Mouse (Mus musculus) bone marrow, adult 2 months (tissue): ENCODE results near the gene Kcnj11. TPM values are rescaled to one million over a fixed set of nuclear protein-coding genes. Genes with fewer than 3 reads are reported as not detected.

Source experiments
- H3K27ac ChIP-seq: fragments of 200-500 bp; 2 replicates; pipeline ENCODE4 v1.5.1; 2012; ENCODE audit warnings: low read depth, mild to moderate bottlenecking, control low read depth, inconsistent platforms, low read length; ENCODE audit not compliant: control insufficient read depth, poor library complexity, insufficient read depth
- H3K4me1 ChIP-seq: fragments of 200-500 bp; 2 replicates; pipeline ENCODE4 v1.6.1; 2011; ENCODE audit warnings: low read length; ENCODE audit not compliant: control insufficient read depth, insufficient read depth
- H3K4me3 ChIP-seq: fragments of 200-500 bp; replicated peaks from 2 replicates; pipeline ENCODE3; 2011; ENCODE audit warnings: mild to moderate bottlenecking, low read depth, low read length, control low read depth; ENCODE audit not compliant: control insufficient read depth
- CTCF ChIP-seq: fragments of 200-500 bp; IDR thresholded peaks from 2 replicates; pipeline ENCODE4 v1.5.1; 2011; ENCODE audit warnings: low read length, control low read depth; ENCODE audit not compliant: control insufficient read depth, insufficient read depth
- POLR2A ChIP-seq: fragments of 200-500 bp; IDR thresholded peaks from 2 replicates; pipeline ENCODE4 v1.6.1; 2011; ENCODE audit warnings: low read depth, mild to moderate bottlenecking, control low read depth, low read length, borderline replicate concordance; ENCODE audit not compliant: control insufficient read depth
- WGBS: fragments of 180-500 bp; shearing (Covaris S2); methylation state at CpG from one replicate; pipeline ENCODE4 v1.1.7; 2018; 5-methylcytosine and 5-hydroxymethylcytosine counted together
- polyA plus RNA-seq: library from polyadenylated mRNA; stranded (reverse); fragments of >200 nt; gene quantifications from 2 replicates; pipeline ENCODE4 v1.2.4, GENCODE M21; 2011; ENCODE audit warnings: low replicate concordance; ENCODE audit not compliant: missing spikeins, insufficient read depth, insufficient read length

The Kcnj11 gene
- polyA plus RNA-seq, 1 experiment, result not detected

DNA sequence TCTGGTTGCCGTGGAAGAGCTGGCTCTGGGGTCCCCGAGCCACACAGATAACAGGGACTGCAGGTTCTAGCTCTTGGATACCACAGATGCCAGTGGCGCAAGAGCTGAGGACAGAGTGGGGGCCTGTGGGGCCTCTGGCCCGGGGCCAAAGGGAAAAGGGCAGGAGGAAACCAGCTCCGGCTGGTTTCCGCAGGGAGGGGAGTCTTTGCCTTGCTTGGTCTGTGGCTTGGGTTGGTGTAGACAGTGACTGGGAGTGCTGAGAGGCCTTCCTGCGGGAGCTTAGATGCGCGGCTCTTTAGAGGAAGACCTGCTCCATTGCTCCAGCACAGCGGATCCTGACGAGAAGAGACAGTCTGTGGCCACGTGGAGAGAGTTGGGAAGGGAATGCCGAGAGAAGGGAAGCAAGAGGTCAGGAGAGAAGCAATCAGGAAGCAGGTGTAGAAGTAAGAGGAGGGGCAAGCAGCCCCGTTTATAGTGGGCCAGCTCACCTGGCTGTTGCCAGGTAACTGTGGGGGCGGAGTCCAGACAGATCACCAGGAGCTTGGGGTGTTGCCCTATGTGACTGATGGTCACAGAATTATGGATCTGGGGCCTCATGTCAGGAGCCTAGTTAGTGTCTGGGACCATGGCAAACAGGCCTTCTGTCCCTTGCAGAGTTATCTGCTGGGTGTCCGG lies 15.6 kb downstream of the Kcnj11 start:
- WGBS, result 42% methylated on average over 16 of the region's 16 CpGs
- Histone ChIP-seq H3K27ac (no peak overlapping the region), H3K4me3 (no peak overlapping the region), H3K4me1 (no peaks in the 10 kb centered on the region)
- TF ChIP-seq CTCF (no peak), POLR2A (no peak)

DNA sequence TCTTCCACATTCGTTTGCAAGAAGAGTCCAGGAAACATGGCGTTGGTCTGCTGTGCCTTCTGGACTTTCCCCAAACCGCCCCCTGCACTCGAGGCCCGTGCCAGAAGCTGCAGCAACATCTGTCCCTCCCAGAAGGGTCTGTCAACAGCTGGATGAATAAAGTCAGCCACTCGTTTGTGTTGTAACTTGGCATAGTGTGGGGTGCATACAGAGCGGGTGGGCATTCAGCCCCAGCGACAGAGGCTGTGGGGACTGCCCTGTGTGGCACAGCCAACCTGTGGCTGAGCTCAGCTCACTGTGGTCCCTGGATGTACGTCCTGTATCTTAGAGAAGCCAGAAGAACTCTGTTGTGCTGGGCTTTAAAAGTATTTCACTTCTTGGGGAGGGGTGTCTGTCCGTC lies 16.5 kb downstream of the Kcnj11 start:
- TF ChIP-seq POLR2A (no peak), CTCF (no peak)
- Histone ChIP-seq H3K4me3 (no peak overlapping the region), H3K4me1 (no peaks in the 10 kb centered on the region), H3K27ac (no peak overlapping the region)
- 76% methylated on average over 10 of the region's 10 CpGs for WGBS

DNA sequence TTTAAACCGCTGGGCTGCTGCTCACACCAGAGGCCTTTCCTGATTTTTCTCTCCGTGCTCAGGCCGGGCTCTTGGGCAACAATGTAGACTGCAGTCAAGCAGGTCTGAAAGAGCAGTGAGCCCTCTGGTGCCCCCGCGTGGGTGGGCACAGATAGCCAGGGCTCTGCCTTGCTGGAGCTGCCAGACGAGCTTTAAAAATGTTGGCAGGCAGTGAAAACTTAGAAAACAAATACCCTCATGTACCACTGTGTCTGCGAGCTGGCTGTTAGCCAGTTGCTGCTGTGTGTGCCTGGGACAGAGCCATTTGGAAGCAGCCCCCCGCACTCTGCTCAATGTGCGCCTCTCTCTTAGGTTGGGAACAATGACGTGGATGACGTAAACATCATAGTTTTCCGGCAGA lies 22.9 kb downstream of the Kcnj11 start:
- Histone ChIP-seq H3K27ac (no peak overlapping the region), H3K4me1 (no peaks in the 10 kb centered on the region), H3K4me3 (no peak overlapping the region)
- 85% methylated on average over 12 of the region's 12 CpGs for WGBS
- TF ChIP-seq CTCF, result no peak
- no peak for TF ChIP-seq POLR2A

DNA sequence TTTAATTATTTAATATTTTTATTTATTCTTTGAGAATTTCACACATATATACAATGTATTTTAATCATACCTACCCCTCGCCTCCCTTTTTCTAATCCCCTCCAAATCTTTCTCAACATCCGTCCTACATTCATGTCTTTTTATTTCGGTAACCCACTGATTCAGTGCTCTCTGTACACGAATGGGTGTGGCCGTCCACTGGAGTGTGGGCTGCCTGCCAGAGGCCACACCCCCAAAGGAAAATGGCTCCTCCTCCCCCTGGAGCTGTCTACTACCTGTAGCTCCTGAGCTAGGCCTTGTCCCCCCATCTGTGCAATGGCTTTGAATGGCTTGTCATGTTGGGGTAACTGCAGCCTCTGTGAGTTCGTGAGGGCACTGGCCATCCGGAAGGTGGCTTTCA lies 23.7 kb downstream of the Kcnj11 start:
- 76% methylated on average over 7 of the region's 7 CpGs for WGBS
- no peak overlapping the region for H3K27ac ChIP-seq
- no peak for TF ChIP-seq POLR2A
- TF ChIP-seq CTCF, result no peak
- no peaks in the 10 kb centered on the region for H3K4me1 ChIP-seq
- no peak overlapping the region for H3K4me3 ChIP-seq

DNA sequence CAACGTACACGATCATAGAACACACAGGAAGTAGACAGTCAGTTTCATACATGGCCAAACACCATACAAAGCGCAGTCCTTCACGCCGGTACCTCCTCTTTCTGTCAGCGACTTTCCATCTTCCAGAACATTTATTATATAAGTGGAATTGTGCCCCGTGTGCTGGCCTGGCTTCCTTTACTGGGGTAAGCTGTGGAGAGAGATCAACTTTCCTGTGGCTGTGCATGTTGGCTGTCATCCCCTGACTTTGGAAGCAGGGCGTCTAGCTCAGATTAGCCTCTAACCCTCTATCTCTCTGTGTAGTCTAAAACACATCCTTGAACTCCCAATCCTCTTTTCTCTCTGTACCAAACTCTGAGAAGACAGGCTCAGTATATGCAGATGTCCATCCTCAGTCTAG lies 31.7 kb downstream of the Kcnj11 start:
- no peak overlapping the region for H3K27ac ChIP-seq
- no peaks in the 10 kb centered on the region for H3K4me1 ChIP-seq
- H3K4me3 ChIP-seq, result no peak overlapping the region
- 86% methylated on average over 8 of the region's 8 CpGs for WGBS
- TF ChIP-seq POLR2A, result no peak

DNA sequence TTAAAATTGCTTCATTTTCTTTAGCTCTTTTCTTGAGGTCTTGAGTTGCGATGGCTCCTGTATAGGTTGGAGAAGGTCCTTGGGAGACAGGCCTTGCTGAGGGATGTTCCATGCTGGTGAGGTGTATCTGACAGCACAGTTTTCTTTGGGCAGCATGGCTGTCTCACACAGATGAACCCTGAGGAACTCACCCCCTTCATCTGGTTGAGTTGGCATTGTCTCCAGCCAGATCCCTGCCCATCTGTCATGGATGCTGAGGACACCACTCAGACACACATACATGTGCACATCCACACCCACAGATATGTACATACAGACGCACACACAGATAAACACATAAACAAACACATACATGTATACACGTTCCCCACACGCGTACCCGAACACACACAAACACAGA lies 37.3 kb downstream of the Kcnj11 start:
- no peak overlapping the region for H3K4me3 ChIP-seq
- H3K27ac ChIP-seq, result no peak overlapping the region
- WGBS, result 95% methylated on average over 6 of the region's 6 CpGs
- no peak for TF ChIP-seq POLR2A
- no peak for TF ChIP-seq CTCF
- H3K4me1 ChIP-seq, result no peaks in the 10 kb centered on the region; the same call in 1 of the 2 replicates

DNA sequence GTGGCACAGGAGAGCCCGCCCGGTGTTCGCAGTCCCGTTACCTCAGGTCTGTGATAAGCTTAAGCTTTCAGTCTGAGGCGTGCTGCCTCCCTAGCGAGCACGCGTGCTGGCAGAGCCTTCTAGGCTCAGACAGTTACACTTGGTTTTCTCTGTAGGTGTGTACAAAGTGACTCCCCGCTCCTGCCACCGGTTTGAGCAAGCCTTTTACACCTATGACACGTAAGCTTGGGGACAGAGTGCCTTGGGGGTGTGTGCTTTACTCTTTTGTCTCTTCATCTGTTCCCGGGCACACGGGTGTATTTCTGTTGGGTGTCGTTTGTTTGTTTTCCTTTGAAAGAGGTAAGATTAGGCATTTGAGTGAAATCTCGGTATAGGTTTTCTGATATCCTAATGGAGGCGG lies 39.0 kb downstream of the Kcnj11 start:
- WGBS, result 90% methylated on average over 16 of the region's 16 CpGs
- Histone ChIP-seq H3K27ac (no peak overlapping the region), H3K4me3 (no peak overlapping the region), H3K4me1 (no peaks in the 10 kb centered on the region; the same call in 1 of the 2 replicates)
- no peak for TF ChIP-seq POLR2A
- TF ChIP-seq CTCF, result no peak

DNA sequence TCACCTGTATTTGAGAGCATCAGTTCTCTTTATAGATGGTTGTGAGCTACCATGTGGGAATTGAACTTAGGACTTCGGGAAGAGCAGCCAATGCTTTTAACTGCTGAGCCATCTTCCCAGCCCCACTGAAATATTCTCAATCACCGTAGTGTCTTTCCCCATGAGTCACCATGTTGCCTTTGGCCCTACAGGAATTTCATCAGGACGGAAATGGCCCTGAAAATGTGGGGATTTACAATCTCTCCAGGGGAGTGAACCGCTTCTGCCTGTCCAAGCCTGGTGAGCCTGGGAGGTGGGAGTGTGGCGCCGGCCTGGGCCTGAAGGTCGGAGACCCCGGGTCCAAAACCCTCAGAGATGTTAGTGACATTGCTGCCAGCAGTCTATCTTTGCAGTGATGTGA lies 39.9 kb downstream of the Kcnj11 start:
- no peak for TF ChIP-seq POLR2A
- no peak overlapping the region for H3K4me3 ChIP-seq
- WGBS, result 92% methylated on average over 8 of the region's 8 CpGs
- no peak overlapping the region for H3K27ac ChIP-seq
- H3K4me1 ChIP-seq, result no peaks in the 10 kb centered on the region; the same call in 1 of the 2 replicates

DNA sequence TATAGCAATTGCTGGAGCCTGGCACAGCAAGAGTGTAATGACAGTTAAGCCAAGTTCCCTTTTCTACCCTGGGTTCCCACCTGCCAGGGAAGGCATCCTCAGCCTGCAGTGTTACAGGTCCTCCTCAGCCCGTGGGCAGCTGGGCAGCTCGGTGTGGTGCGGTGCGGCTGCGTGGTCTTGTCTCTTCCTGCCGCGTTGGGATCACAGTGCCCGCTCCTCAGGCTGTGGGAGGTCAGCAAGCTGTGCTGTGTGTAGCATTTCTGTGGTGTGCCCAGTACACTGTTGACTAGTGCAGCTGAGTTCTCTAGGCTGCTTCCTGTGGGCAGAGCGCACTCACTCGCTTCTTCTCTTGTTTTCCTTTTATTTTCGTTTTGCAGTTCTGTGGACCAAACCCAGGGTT lies 41.7 kb downstream of the Kcnj11 start:
- H3K4me1 ChIP-seq, result no peaks in the 10 kb centered on the region; the same call in 1 of the 2 replicates
- 15% methylated on average over 11 of the region's 11 CpGs for WGBS
- H3K27ac ChIP-seq, result peak overlapping the region; percentile 80
- no peak for TF ChIP-seq CTCF
- TF ChIP-seq POLR2A, result peak; percentile 62; the same call in 1 of the 2 replicates
- H3K4me3 ChIP-seq, result peak overlapping the region; percentile 77
